Mouse (Mus musculus) midbrain, embryonic 14.5 days (tissue): Measurements from ENCODE around the gene Enho. TPM values are rescaled to one million over a fixed set of nuclear protein-coding genes. Genes with fewer than 3 reads are reported as not detected.

Experiments used
- polyA plus RNA-seq: library from polyadenylated mRNA; unstranded; fragments of >200 nt; fragmentation: Nextera tagmentation; extraction: Ambion mirVana; gene quantifications from 2 replicates; pipeline ENCODE4 v1.2.1, GENCODE M21; 2014

Gene Enho
- polyA plus RNA-seq, 1 experiment from 2014 or later, result 121 TPM

Other genes with a start within 250 kb of the Enho start
- 3.3 and 3.7 TPM in 2 replicates for gene Kif24, start 175.4 kb downstream of the Enho start, polyA plus RNA-seq
- gene Nudt2, start 175.2 kb downstream of the Enho start, polyA plus RNA-seq, result 68.4 and 79.9 TPM in 2 replicates
- 7.2 and 8.0 TPM in 2 replicates for gene AI464131, start 137.2 kb downstream of the Enho start, polyA plus RNA-seq
- 12.9 and 13.2 TPM in 2 replicates for gene 1110017D15Rik, start 123.0 kb downstream of the Enho start, polyA plus RNA-seq
- gene Fam219a, start 70.8 kb downstream of the Enho start, polyA plus RNA-seq, result 19.9 and 22.3 TPM in 2 replicates
- gene Dnaic1, start 70.5 kb downstream of the Enho start, polyA plus RNA-seq, result 2.0 and 2.8 TPM in 2 replicates
- 23.9 and 46.8 TPM in 2 replicates for gene Cntfr, start 56.8 kb upstream of the Enho start, polyA plus RNA-seq
- 28.1 and 32.1 TPM in 2 replicates for gene Il11ra1, start 59.7 kb upstream of the Enho start, polyA plus RNA-seq
- gene Rpp25l, start 73.2 kb upstream of the Enho start, polyA plus RNA-seq, result 62.2 and 64.1 TPM in 2 replicates
- gene Dctn3, start 82.8 kb upstream of the Enho start, polyA plus RNA-seq, result 249 and 299 TPM in 2 replicates
- gene Arid3c, start 90.8 kb upstream of the Enho start, polyA plus RNA-seq, result 0.47 and 0.70 TPM in 2 replicates
- gene Galt, start 114.9 kb upstream of the Enho start, polyA plus RNA-seq, result 38.8 and 51.5 TPM in 2 replicates
- 52.7 and 55.4 TPM in 2 replicates for gene Sigmar1, start 115.8 kb upstream of the Enho start, polyA plus RNA-seq
- gene Ccl27a, start 133.9 kb upstream of the Enho start, polyA plus RNA-seq, result 241 and 335 TPM in 2 replicates